Mouse (Mus musculus): ENCODE results near the gene Ccdc153.

- no peak for TF ChIP-seq CTCF (IDR thresholded peaks at IDR 0.05; ENCODE audit: borderline replicate concordance, extremely low read depth, insufficient read depth, insufficient read length)
- no peak for TF ChIP-seq POLR2A (IDR thresholded peaks at IDR 0.05; ENCODE audit: borderline replicate concordance, extremely low read depth, insufficient read depth, insufficient read length, poor library complexity, severe bottlenecking)
Measured at GRCm38 (mm10) chr9:44247907-44248306, 7.4 kb downstream of the Ccdc153 start.

Data from brain, embryonic 14.5 days (tissue).